Mouse (Mus musculus): ENCODE measurements around the gene Map2k2. TPM values are rescaled to one million over a fixed set of nuclear protein-coding genes. Genes with fewer than 3 reads are reported as not detected.
"Not testable (repeated sequence)": the region's sequence is repeated elsewhere in the genome, so short reads cannot be mapped to it uniquely, and the experiment has no call there.

Gene Map2k2
- total and polyA plus RNA-seq, 3 experiments = 67.2 to 127 (median 120) TPM

DNA sequence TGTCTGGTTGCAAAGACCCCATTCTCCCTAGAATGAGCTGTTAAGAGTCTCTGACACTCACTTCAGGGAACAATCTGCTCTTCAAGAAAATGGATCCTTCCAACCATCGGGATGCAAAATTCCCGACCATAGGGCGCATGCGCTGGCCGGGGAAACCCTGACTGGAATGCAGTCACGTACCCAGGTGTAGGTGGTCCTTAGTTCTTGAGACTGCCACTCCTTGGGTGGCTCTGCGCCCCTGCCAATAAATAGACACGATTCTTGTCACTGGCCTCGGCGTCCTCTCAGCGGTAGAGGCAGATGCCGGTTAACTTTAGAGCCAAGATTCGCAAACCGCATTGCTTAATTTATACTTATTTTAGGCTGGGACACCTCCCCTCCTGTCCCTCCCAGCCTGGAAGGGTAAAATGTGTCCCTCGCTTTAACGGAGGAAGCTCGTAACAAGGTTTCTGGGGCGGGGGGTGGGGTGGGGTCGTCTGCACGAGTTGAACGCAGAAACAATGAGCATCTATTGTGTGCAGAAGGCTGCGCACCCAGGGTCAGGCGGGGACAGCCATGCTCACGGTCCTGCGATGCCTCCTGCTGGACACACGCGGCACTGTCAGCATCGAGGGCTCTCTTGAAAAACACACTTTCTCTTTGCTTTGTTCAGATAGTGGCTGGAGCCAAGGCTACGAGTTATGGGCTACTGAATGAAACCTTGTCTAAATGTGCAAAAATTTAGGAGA is 69.1 kb downstream of the Map2k2 start:
- Histone ChIP-seq H3K27me3 (replicated peaks) (no peaks in the 10 kb centered on the region), H3K4me2 (ENCODE audit: insufficient read depth, low read depth, poor library complexity, severe bottlenecking) (peak overlapping the region; percentile 74), H3K79me2 (replicated peaks; ENCODE audit: control insufficient read depth, extremely low read depth, insufficient read depth, poor library complexity, severe bottlenecking) (peaks cover 33% of the 10 kb centered on the region), H3K9ac (ENCODE audit: insufficient read depth, low read depth) (0 out of 2 replicates have a peak overlapping the region, but pooled peaks have one; percentile 9), H3K27ac (ENCODE audit: insufficient read depth, low read depth) (no peak overlapping the region), H3K9me3 (replicated peaks; ENCODE audit: low read length) (no peaks in the 10 kb centered on the region), H3K4me1 (ENCODE audit: control insufficient read depth in 1 of 2, insufficient read depth in 2 of 2) (peaks cover 18 to 31% of the 10 kb centered on the region in 2 experiments), H3K36me3 (replicated peaks in 1 of 2; ENCODE audit: control insufficient read depth in 1 of 2, insufficient read depth in 1 of 2, low read length in 1 of 2) (peaks cover 25 to 28% of the 10 kb centered on the region in 2 experiments), H3K4me3 (replicated peaks in 1 of 3; ENCODE audit: low read depth in 2 of 3, low read length in 2 of 3, poor library complexity in 1 of 3) (peak overlapping the region in 1 of 3 experiments; percentile 28)
- dilution Hi-C loops (cut with MboI; ENCODE audit: extremely low pct_ligation_motif_present, extremely low pct_unique_long_range_greater_than_20kb, low sequenced_read_pairs) = no loop called here
- in situ Hi-C loops (cut with MboI; ENCODE audit: low pct_ligation_motif_present, low pct_unique_long_range_greater_than_20kb, low sequenced_read_pairs) = loop anchor here (5.0 to 10.0 kb wide), 2 partner anchors 100 to 177 kb away; partner anchors contain the start of gene Thop1
- TF ChIP-seq SIN3A (IDR thresholded peaks at IDR 0.05; ENCODE audit: low read length) = peak; percentile 68
- peak; percentile 82 to 96 for TF ChIP-seq CTCF (conservative IDR thresholded peaks at IDR 0.05 in 1 of 2, IDR thresholded peaks at IDR 0.05 in 1 of 2; ENCODE audit: low read depth in 2 of 2, low read length in 2 of 2)
- no peak for TF ChIP-seq JUND (conservative IDR thresholded peaks at IDR 0.05; ENCODE audit: low read depth, low read length)
- 0 out of 2 replicates have a peak, but pooled peaks have one; percentile 40 for TF ChIP-seq MXI1 (IDR thresholded peaks at IDR 0.05; ENCODE audit: low read depth, low read length)
- peak; percentile 64 for TF ChIP-seq NRF1 (IDR thresholded peaks at IDR 0.05; ENCODE audit: low read depth, low read length)
- peak; percentile 63; the same call in 1 of the 2 replicates for TF ChIP-seq BHLHE40 (IDR thresholded peaks at IDR 0.05; ENCODE audit: low read depth, low read length)
- TF ChIP-seq TCF12 (IDR thresholded peaks at IDR 0.05; ENCODE audit: low read depth, low read length) = no peak
- no peak for TF ChIP-seq UBTF (IDR thresholded peaks at IDR 0.05; ENCODE audit: low read depth, low read length)
- TF ChIP-seq NELFE (IDR thresholded peaks at IDR 0.05; ENCODE audit: low read depth, low read length) = peak; percentile 26; the same call in 1 of the 2 replicates
- TF ChIP-seq TBP (conservative IDR thresholded peaks at IDR 0.05; ENCODE audit: low read depth, low read length) = no peak
- TF ChIP-seq MAX (IDR thresholded peaks at IDR 0.05; ENCODE audit: low read length) = peak; percentile 84
- TF ChIP-seq PAX5 (IDR thresholded peaks at IDR 0.05; ENCODE audit: low read length) = no peak
- peak; percentile 73 for TF ChIP-seq ZC3H11A (IDR thresholded peaks at IDR 0.05; ENCODE audit: low read depth, low read length)
- TF ChIP-seq POLR2A (IDR thresholded peaks at IDR 0.05; ENCODE audit: low read depth, low read length) = no peak
- peak; percentile 95 for TF ChIP-seq SMC3 (IDR thresholded peaks at IDR 0.05; ENCODE audit: low read depth, low read length)
- TF ChIP-seq MYC (IDR thresholded peaks at IDR 0.05; ENCODE audit: low read depth, low read length) = peak; percentile 86
- 0 out of 2 replicates have a peak, but pooled peaks have one; percentile 15 for TF ChIP-seq IRF4 (IDR thresholded peaks at IDR 0.05; ENCODE audit: low read depth, low read length)
- 0 out of 2 replicates have a peak, but pooled peaks have one; percentile 31 for TF ChIP-seq E2F4 (IDR thresholded peaks at IDR 0.05; ENCODE audit: insufficient replicate concordance, low read depth, low read length)
- no peak for TF ChIP-seq ZNF384 (IDR thresholded peaks at IDR 0.05; ENCODE audit: low read depth, low read length)
- no peak for TF ChIP-seq HCFC1 (IDR thresholded peaks at IDR 0.05; ENCODE audit: low read depth, low read length)
- DNase-seq (ENCODE audit: extremely low read depth) = peak; percentile 83

DNA sequence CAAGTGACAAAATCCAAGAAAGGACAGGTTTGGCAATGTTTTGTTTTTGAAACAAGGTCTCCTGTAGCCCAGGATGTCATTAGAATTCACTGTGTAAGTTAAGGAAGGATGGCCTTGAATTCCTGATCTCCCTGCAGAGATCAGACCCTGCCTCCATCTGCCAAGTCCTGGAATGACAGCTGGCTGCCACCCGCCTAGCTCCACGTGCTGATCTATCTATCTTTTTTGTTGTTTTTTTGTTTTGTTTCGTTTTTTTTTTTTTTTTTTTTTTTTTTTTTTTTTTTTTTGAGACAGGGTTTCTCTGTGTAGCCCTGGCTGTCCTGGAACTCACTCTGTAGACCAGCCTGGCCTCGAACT is 69.6 kb downstream of the Map2k2 start:
- H3K9me3 ChIP-seq (replicated peaks; ENCODE audit: low read length); dilution Hi-C loops (cut with MboI; ENCODE audit: extremely low pct_ligation_motif_present, extremely low pct_unique_long_range_greater_than_20kb, low sequenced_read_pairs); H3K27ac ChIP-seq (ENCODE audit: insufficient read depth, low read depth); DNase-seq (ENCODE audit: extremely low read depth); H3K27me3 ChIP-seq (replicated peaks): not testable (repeated sequence)
- TF ChIP-seq ZNF384 (IDR thresholded peaks at IDR 0.05; ENCODE audit: low read depth, low read length) = peak; percentile 77
- TF ChIP-seq SIN3A (IDR thresholded peaks at IDR 0.05; ENCODE audit: low read length) = peak; percentile 15; the same call in 1 of the 2 replicates
- TF ChIP-seq CTCF (conservative IDR thresholded peaks at IDR 0.05 in 1 of 2, IDR thresholded peaks at IDR 0.05 in 1 of 2; ENCODE audit: low read depth in 2 of 2, low read length in 2 of 2) = peak in 1 of 2 experiments; percentile 6; a peak in 1 of 4 replicates
- peak; percentile 10; the same call in 1 of the 2 replicates for TF ChIP-seq MXI1 (IDR thresholded peaks at IDR 0.05; ENCODE audit: low read depth, low read length)
- peak; percentile 5; the same call in 1 of the 2 replicates for TF ChIP-seq MYC (IDR thresholded peaks at IDR 0.05; ENCODE audit: low read depth, low read length)
- in situ Hi-C loops (cut with MboI; ENCODE audit: low pct_ligation_motif_present, low pct_unique_long_range_greater_than_20kb, low sequenced_read_pairs) = loop anchor here (10.0 kb wide), 1 partner anchor 101 kb away; the partner anchor contains the start of gene Thop1
- peaks cover 30 to 33% of the 10 kb centered on the region in 2 experiments for H3K36me3 ChIP-seq (replicated peaks in 1 of 2; ENCODE audit: control insufficient read depth in 1 of 2, insufficient read depth in 1 of 2, low read length in 1 of 2)
- H3K4me2 ChIP-seq (ENCODE audit: insufficient read depth, low read depth, poor library complexity, severe bottlenecking) = peak overlapping the region; percentile 93
- peak overlapping the region in 1 of 3 experiments; percentile 28 for H3K4me3 ChIP-seq (replicated peaks in 1 of 3; ENCODE audit: low read depth in 2 of 3, low read length in 2 of 3, poor library complexity in 1 of 3)
- H3K4me1 ChIP-seq (ENCODE audit: control insufficient read depth in 1 of 2, insufficient read depth in 2 of 2) = peaks cover 22 to 36% of the 10 kb centered on the region in 2 experiments
- H3K9ac ChIP-seq (ENCODE audit: insufficient read depth, low read depth) = 0 out of 2 replicates have a peak overlapping the region, but pooled peaks have one; percentile 9
- peaks cover 38% of the 10 kb centered on the region for H3K79me2 ChIP-seq (replicated peaks; ENCODE audit: control insufficient read depth, extremely low read depth, insufficient read depth, poor library complexity, severe bottlenecking)

Data from CH12.LX (cell line).